Mouse (Mus musculus): ENCODE results near the gene C1rl. TPM values are rescaled to one million over a fixed set of nuclear protein-coding genes. Genes with fewer than 3 reads are reported as not detected.
"Not testable (repeated sequence)": the region's sequence is repeated elsewhere in the genome, so short reads cannot be mapped to it uniquely, and the experiment has no call there.

Gene C1rl
- polyA plus RNA-seq, 1 experiment from 2014 or later = 0.69 TPM

GRCm38 (mm10) chr6:124457827-124458226, 35.1 kb upstream of the C1rl start:
- no peak overlapping the region for H3K9ac ChIP-seq (replicated peaks)
- no peak overlapping the region for H3K4me2 ChIP-seq
- no peak for ATAC-seq (ENCODE audit: low FRiP score)
- no peaks in the 10 kb centered on the region for H3K9me3 ChIP-seq (replicated peaks)
- H3K27ac ChIP-seq (replicated peaks) = no peak overlapping the region
- H3K4me3 ChIP-seq (replicated peaks) = no peak overlapping the region
- H3K4me1 ChIP-seq = peaks cover 10% of the 10 kb centered on the region
- 86% methylated on average over 5 of the region's 5 CpGs for WGBS
- H3K27me3 ChIP-seq (replicated peaks) = no peaks in the 10 kb centered on the region
- H3K36me3 ChIP-seq = peaks cover 55% of the 10 kb centered on the region

GRCm38 (mm10) chr6:124458505-124458904, 34.4 kb upstream of the C1rl start:
- H3K4me3 ChIP-seq (replicated peaks) = no peak overlapping the region
- H3K27me3 ChIP-seq (replicated peaks) = no peaks in the 10 kb centered on the region
- no peak overlapping the region for H3K4me2 ChIP-seq
- H3K9ac ChIP-seq (replicated peaks) = no peak overlapping the region
- H3K27ac ChIP-seq (replicated peaks) = no peak overlapping the region
- H3K4me1 ChIP-seq = peaks cover 16% of the 10 kb centered on the region
- H3K36me3 ChIP-seq = peaks cover 51% of the 10 kb centered on the region
- 89% methylated on average over 11 of the region's 11 CpGs for WGBS
- no peaks in the 10 kb centered on the region for H3K9me3 ChIP-seq (replicated peaks)
- ATAC-seq (ENCODE audit: low FRiP score) = no peak

DNA sequence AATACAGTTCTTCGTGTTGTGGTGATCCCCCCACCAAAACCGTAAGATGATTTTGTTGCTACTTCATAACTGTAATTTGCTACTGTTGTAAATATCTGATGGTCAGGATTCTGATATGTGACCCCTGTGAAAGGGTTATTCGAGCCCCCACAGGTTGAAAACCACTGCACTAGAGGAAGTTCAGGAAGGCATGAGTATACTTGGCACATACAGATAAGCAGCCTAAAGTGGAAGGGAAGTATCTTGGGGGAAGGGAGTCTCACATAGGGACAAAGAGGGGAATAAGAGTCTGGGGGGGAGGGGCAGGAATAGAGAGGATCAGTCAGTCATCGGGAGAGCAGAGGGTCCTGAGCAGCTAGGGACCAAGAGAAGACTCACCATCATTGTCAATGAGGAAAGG, 33.5 kb upstream of the C1rl start:
- H3K9ac ChIP-seq (replicated peaks) = no peak overlapping the region
- no peak overlapping the region for H3K4me3 ChIP-seq (replicated peaks)
- no peaks in the 10 kb centered on the region for H3K9me3 ChIP-seq (replicated peaks)
- H3K27me3 ChIP-seq (replicated peaks) = no peaks in the 10 kb centered on the region
- ATAC-seq (ENCODE audit: low FRiP score) = no peak
- H3K27ac ChIP-seq (replicated peaks) = no peak overlapping the region
- WGBS = 86% methylated on average over 4 of the region's 4 CpGs
- H3K4me1 ChIP-seq = peaks cover 19% of the 10 kb centered on the region
- no peak overlapping the region for H3K4me2 ChIP-seq
- H3K36me3 ChIP-seq = peaks cover 51% of the 10 kb centered on the region

DNA sequence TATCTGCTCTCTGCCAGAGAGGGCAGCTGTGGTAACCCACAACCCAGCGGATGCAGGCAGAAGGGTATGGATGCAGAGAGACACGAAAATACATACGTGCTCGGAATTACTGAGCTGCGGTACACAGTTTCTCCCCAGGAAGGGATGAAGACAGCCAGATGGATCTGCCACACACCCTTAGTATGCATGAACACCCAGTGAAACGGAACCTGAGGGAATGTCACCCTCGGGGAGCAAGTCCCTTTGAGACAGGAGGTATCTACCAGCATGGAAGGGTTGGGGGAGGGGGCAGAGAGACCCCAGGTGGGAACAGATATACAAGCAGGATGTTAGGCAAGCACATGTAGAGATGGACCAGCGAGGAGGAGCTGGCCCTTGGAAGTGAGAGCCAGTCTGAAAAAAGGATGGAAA, 29.0 kb upstream of the C1rl start:
- H3K27me3 ChIP-seq (replicated peaks) = no peaks in the 10 kb centered on the region
- H3K4me3 ChIP-seq (replicated peaks) = peak overlapping the region; percentile 64
- H3K36me3 ChIP-seq = peaks cover 26% of the 10 kb centered on the region
- peaks cover 29% of the 10 kb centered on the region for H3K4me1 ChIP-seq
- H3K9me3 ChIP-seq (replicated peaks) = no peaks in the 10 kb centered on the region
- ATAC-seq (ENCODE audit: low FRiP score) = peak; percentile 55
- 12% methylated on average over 8 of the region's 8 CpGs for WGBS
- H3K27ac ChIP-seq (replicated peaks) = peak overlapping the region; percentile 93
- peak overlapping the region; percentile 83 for H3K4me2 ChIP-seq
- peak overlapping the region; percentile 75 for H3K9ac ChIP-seq (replicated peaks)

DNA sequence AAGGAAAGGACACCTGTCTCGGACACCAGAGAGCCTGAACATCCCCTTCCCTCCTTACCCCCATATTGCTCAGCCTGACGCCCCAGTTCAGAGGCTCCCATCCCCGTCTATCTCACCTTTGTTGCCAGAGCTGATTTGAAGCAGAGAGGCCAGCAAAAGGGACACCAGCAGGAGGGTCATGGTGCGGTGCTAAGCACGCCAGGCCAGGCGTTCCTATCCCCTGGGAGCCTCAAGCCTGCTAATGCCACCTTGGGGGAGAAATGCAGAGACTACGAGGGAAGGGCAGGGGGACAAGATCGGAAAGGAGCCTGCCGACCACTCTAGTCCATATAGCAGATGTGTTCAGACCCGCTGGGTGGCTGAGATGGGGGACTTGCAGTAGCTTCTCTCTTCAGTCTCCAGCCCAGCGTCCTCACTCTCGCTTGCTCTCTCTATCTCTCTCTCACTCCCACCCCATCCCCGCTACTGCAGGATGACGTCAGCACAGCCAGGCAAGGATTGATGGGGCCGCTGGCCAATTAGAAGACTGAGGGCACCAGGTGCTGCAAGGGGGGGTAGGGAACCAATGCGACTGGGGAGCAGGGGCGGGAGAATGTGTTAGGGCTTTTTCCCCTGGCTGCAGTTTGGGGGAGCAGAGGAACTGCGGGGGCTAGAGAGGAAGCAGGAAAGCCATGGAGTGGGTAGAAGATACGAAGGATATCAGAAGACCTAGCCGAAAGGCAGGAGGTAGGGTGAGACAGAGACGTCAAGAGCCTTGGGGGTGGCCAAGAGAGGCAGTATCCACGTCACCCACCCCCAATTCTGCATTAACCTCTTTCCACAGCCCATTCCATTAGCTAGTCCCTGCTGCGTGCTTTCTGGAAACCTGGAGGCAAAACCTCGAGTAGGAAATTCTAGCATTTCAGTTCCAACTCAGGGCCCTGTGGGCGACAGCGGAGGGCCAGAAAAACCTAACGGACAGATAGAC, 28.3 kb upstream of the C1rl start, which contains the start of gene Clstn3:
Gene Clstn3, minus strand, starts transcription at position 490 of the 967 bp plus-strand sequence.
- peak; percentile 96 for ATAC-seq (ENCODE audit: low FRiP score)
- H3K9me3 ChIP-seq (replicated peaks) = no peaks in the 10 kb centered on the region
- H3K4me3 ChIP-seq (replicated peaks) = peak within 1 kb of the TSS; percentile 64
- peaks cover 29% of the 10 kb centered on the region for H3K4me1 ChIP-seq
- peak within 1 kb of the TSS; percentile 93 for H3K27ac ChIP-seq (replicated peaks)
- peak within 1 kb of the TSS; percentile 83 for H3K4me2 ChIP-seq
- peaks cover 21% of the 10 kb centered on the region for H3K36me3 ChIP-seq
- WGBS = 5% methylated on average over 27 of the region's 27 CpGs
- H3K9ac ChIP-seq (replicated peaks) = peak within 1 kb of the TSS; percentile 75
- H3K27me3 ChIP-seq (replicated peaks) = no peaks in the 10 kb centered on the region

GRCm38 (mm10) chr6:124465299-124465698, 27.6 kb upstream of the C1rl start:
- Histone ChIP-seq H3K36me3 (peaks cover 16% of the 10 kb centered on the region), H3K9me3 (replicated peaks) (no peaks in the 10 kb centered on the region), H3K27me3 (replicated peaks) (no peaks in the 10 kb centered on the region), H3K9ac (replicated peaks) (peak overlapping the region; percentile 75), H3K4me1 (peaks cover 29% of the 10 kb centered on the region), H3K4me2 (peak overlapping the region; percentile 83), H3K4me3 (replicated peaks) (peak overlapping the region; percentile 64), H3K27ac (replicated peaks) (peak overlapping the region; percentile 93)
- no peak for ATAC-seq (ENCODE audit: low FRiP score)
- WGBS = 35% methylated on average over 6 of the region's 6 CpGs

DNA sequence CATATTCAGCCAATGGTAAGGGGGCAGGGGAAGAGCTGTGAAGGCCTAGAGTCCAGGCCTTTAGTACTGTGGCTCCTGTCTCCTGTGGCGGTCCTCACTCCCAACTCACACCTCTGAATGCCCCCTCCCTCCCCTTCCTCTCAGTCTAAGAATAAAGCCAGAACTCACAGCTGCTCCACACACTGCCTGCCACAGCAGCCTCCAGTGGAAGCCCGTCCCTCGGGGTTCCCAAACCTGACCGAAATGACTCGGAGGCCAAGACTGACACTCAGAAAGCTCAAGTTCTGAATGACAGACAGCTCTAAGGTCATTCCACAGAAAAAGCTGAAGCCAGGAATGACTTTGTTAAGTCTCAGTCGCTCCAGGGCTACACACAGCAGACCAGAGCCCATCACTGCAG, 27.2 kb upstream of the C1rl start:
- Histone ChIP-seq H3K36me3 (peaks cover 15% of the 10 kb centered on the region), H3K9ac (replicated peaks) (peak overlapping the region; percentile 75), H3K4me1 (peaks cover 29% of the 10 kb centered on the region), H3K27ac (replicated peaks) (peak overlapping the region; percentile 93), H3K27me3 (replicated peaks) (no peaks in the 10 kb centered on the region), H3K9me3 (replicated peaks) (no peaks in the 10 kb centered on the region), H3K4me2 (peak overlapping the region; percentile 83), H3K4me3 (replicated peaks) (peak overlapping the region; percentile 64)
- WGBS = 73% methylated on average over 6 of the region's 6 CpGs
- ATAC-seq (ENCODE audit: low FRiP score) = no peak

GRCm38 (mm10) chr6:124471121-124471520, 21.8 kb upstream of the C1rl start:
- Histone ChIP-seq H3K27me3 (replicated peaks) (no peaks in the 10 kb centered on the region), H3K36me3 (no peaks in the 10 kb centered on the region), H3K4me2 (no peak overlapping the region), H3K9ac (replicated peaks) (no peak overlapping the region), H3K9me3 (replicated peaks) (no peaks in the 10 kb centered on the region), H3K4me1 (no peaks in the 10 kb centered on the region), H3K27ac (replicated peaks) (no peak overlapping the region), H3K4me3 (replicated peaks) (no peak overlapping the region)
- 93% methylated on average over 3 of the region's 3 CpGs for WGBS
- ATAC-seq (ENCODE audit: low FRiP score) = no peak

DNA sequence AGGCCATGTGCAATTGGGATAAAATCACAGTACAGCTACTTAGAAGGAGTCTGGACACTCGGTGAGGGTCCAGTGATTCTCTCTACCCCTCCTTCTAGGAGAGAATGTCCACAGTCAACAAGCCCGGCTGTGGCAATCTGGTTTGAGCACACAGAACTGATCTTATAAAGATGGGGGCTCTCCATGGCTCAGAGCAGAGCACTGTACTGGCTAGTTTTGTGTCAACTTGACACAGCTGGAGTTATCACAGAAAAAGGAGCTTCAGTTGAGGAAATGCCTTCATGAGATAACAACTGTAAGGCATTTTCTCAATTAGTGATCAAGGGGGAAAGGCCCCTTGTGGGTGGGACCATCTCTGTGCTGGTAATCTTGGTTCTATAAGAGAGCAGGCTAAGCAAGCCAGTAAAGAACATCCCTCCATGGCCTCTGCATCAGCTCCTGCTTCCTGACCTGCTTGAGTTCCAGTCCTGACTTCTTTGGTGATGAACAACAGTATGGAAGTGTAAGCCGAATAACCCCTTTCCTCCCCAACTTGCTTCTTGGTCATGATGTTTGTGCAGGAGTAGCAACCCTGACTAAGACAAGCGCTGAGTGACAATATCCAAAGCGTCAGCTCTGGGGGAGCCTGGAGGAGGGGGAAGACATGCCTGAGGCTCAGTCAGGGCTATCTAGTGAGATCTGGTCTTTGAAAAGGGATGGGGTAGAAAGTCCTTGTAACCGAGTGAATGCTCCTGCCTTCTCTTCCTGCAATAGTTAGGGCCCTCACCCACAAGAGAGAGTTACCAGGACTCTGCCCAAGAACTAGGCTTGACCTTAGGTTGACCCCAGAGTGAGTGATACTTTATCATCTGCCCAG, 20.9 kb upstream of the C1rl start:
- not testable (repeated sequence) for ATAC-seq (ENCODE audit: low FRiP score)
- 83% methylated on average over 6 of the region's 6 CpGs for WGBS

DNA sequence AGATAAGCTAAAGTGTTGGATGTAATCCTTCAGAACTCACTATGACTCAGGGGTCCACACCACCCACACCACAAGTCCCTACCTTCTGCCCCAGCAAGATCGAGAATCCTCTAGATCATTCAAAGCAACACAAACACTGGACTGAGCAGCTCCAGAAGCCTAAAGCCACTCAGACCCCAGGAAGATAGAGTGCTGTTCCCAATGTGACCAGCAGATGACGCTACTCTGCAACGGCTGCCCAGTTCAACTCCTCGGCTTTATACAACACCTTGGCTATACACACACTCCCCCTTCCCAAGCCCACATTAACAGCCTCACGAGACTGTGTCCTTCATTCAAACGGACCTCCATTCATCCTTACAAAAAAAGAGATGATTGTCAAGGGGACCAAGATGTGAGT, 20.1 kb upstream of the C1rl start:
- ATAC-seq (ENCODE audit: low FRiP score) = no peak
- no peak overlapping the region for H3K4me2 ChIP-seq
- no peaks in the 10 kb centered on the region for H3K9me3 ChIP-seq (replicated peaks)
- H3K4me1 ChIP-seq = no peaks in the 10 kb centered on the region
- no peaks in the 10 kb centered on the region for H3K36me3 ChIP-seq
- 32% methylated on average over 6 of the region's 6 CpGs for WGBS
- H3K27me3 ChIP-seq (replicated peaks) = no peaks in the 10 kb centered on the region
- H3K27ac ChIP-seq (replicated peaks) = no peak overlapping the region
- H3K4me3 ChIP-seq (replicated peaks) = no peak overlapping the region
- no peak overlapping the region for H3K9ac ChIP-seq (replicated peaks)

More for the DNA sequence above, 20.9 kb upstream of the C1rl start:
- H3K4me1 ChIP-seq; H3K9me3 ChIP-seq (replicated peaks); H3K36me3 ChIP-seq; H3K4me2 ChIP-seq; H3K9ac ChIP-seq (replicated peaks); H3K4me3 ChIP-seq (replicated peaks); H3K27me3 ChIP-seq (replicated peaks); H3K27ac ChIP-seq (replicated peaks): not testable (repeated sequence)

DNA sequence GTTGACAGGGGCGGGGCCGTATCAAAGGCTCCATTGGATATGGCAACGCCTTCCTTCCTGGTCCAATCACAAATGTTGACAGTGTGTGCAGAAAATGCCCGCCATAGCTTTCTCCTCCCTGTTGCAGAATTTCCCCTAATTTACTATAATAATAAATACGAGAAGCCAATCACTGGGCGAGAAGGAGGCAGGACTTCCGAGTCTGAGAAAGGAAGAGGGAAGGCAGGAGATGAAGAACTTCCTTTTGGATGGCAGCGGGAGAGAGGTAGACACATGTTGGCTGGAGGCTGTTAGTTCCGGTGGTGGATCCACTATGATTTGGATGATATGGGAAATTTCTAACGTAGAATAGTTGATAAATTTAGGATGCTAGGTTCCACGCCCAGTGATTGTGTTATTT, 18.3 kb upstream of the C1rl start:
- H3K27me3 ChIP-seq (replicated peaks) = no peaks in the 10 kb centered on the region
- H3K27ac ChIP-seq (replicated peaks) = no peak overlapping the region
- ATAC-seq (ENCODE audit: low FRiP score) = no peak
- H3K4me1 ChIP-seq = no peaks in the 10 kb centered on the region
- no peak overlapping the region for H3K9ac ChIP-seq (replicated peaks)
- H3K36me3 ChIP-seq = no peaks in the 10 kb centered on the region
- H3K9me3 ChIP-seq (replicated peaks) = no peaks in the 10 kb centered on the region
- WGBS = 87% methylated on average over 11 of the region's 11 CpGs
- H3K4me2 ChIP-seq = no peak overlapping the region
- H3K4me3 ChIP-seq (replicated peaks) = no peak overlapping the region
